Mouse (Mus musculus) cerebellum, adult 2 months (tissue): ENCODE measurements around the gene Sirpa.

Source experiments
- CTCF ChIP-seq: fragments of 200-500 bp; IDR thresholded peaks from 2 replicates; pipeline ENCODE4 v1.5.1; 2011; ENCODE audit warnings: low read depth, mild to moderate bottlenecking, control low read depth, low read length, moderate library complexity, borderline replicate concordance; ENCODE audit not compliant: insufficient read depth
- POLR2A ChIP-seq: fragments of 200-500 bp; IDR thresholded peaks from 2 replicates; pipeline ENCODE4 v1.6.1; 2011; ENCODE audit warnings: low read length, control low read depth, borderline replicate concordance; ENCODE audit not compliant: insufficient read depth

- no peak for TF ChIP-seq POLR2A
- TF ChIP-seq CTCF, result no peak
Measured at GRCm38 (mm10) chr2:129558875-129559219, 33.8 kb upstream of the Sirpa start.
